Mouse (Mus musculus) heart, adult 2 months (tissue): ENCODE measurements around the gene Gm17469. TPM values are rescaled to one million over a fixed set of nuclear protein-coding genes. Genes with fewer than 3 reads are reported as not detected.
"Not testable (repeated sequence)": the region's sequence is repeated elsewhere in the genome, so short reads cannot be mapped to it uniquely, and the experiment has no call there.

ENCODE experiments used
- DNase-seq, 2 experiments: peaks; one replicate each; pipeline ENCODE4 v3.0.0; 2021
- H3K27ac ChIP-seq: fragments of 200-600 bp; 2 replicates; pipeline ENCODE4 v1.8.1; 2022
- H3K27me3 ChIP-seq: fragments of 200-500 bp; 2 replicates; pipeline ENCODE4 v1.6.1; 2012; ENCODE audit warnings: mild to moderate bottlenecking, low read length, inconsistent platforms, mixed read lengths; ENCODE audit not compliant: control insufficient read depth, insufficient read depth
- H3K36me3 ChIP-seq: fragments of 200-500 bp; 2 replicates; pipeline ENCODE4 v1.6.1; 2012; ENCODE audit warnings: low read length, inconsistent platforms; ENCODE audit not compliant: control insufficient read depth, insufficient read depth
- H3K4me1 ChIP-seq: fragments of 200-500 bp; 2 replicates; pipeline ENCODE4 v1.6.1; 2011; ENCODE audit warnings: low read length; ENCODE audit not compliant: control insufficient read depth, insufficient read depth
- H3K4me3 ChIP-seq: fragments of 200-600 bp; 2 replicates; pipeline ENCODE4 v1.8.1; 2022
- H3K79me2 ChIP-seq: fragments of 200-500 bp; replicated peaks from 2 replicates; pipeline ENCODE4 v1.6.1; 2012; ENCODE audit warnings: mild to moderate bottlenecking, inconsistent platforms, low read length, moderate library complexity, mixed read lengths; ENCODE audit not compliant: control insufficient read depth, insufficient read depth
- H3K9ac ChIP-seq: fragments of 200-500 bp; 2 replicates; pipeline ENCODE4 v1.6.1; 2012; ENCODE audit warnings: low read depth, mild to moderate bottlenecking, control low read depth, inconsistent platforms, low read length, mixed read lengths
- WGBS: fragments of 180-500 bp; shearing (Covaris S2); methylation state at CpG from one replicate; pipeline ENCODE4 v1.1.7; 2018; 5-methylcytosine and 5-hydroxymethylcytosine counted together
- intact Hi-C: fragments of 180-260 bp; cut with DNase I; formaldehyde crosslinking; loops from one replicate; pipeline ENCODE4 v1.15.1; 2025
- long read RNA-seq: library from polyadenylated mRNA; stranded (forward); transcript quantifications from one replicate; pipeline ENCODE4 v2.0.0, GENCODE M21; 2021
- polyA plus RNA-seq: library from polyadenylated mRNA; depleted of rRNA; stranded (reverse); fragments of >200 nt; gene quantifications from 2 replicates; pipeline ENCODE4 v1.2.3, GENCODE M21; 2012; rRNA removed
- total RNA-seq, 2 experiments: library from RNA; stranded (reverse); gene quantifications; 2 replicates each; pipeline ENCODE4 v1.2.3; 2021

Gm17469 gene
- not detected for total RNA-seq
- not detected in 2 replicates for polyA plus RNA-seq
- long read RNA-seq: 0 reads

DNA sequence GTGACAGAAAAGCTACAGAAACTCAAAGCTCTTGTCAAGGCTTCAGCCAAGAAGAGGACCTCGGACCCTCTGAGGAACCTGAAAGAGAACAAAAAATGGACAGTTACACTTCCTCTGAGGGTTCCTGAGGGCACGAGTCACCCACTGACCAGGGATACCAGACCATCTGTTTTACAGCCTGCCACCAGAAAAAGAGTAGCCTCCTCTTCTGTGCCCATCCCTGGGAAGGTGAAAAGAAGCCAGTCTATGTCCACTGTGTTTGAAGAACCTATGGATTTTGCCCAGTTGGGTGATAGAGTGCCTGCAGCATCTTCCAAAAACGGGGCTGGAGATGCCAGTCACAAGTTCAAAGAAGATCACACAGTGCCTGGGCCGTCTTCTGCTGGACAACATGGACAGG is at the start of gene Gm17469:
Gm17469 (plus strand) TSS at position 301 of the 400 bp plus-strand sequence.
- H3K27ac ChIP-seq, H3K4me1 ChIP-seq, H3K27me3 ChIP-seq, H3K79me2 ChIP-seq, DNase-seq, H3K9ac ChIP-seq, H3K4me3 ChIP-seq, H3K36me3 ChIP-seq, intact Hi-C loops: not testable (repeated sequence)
- no CpG with 5 or more reads among the region's 4 CpGs for WGBS

Other genes starting within 250 kb of the Gm17469 start
- not detected for gene Gm17584, start 129.3 kb upstream of the Gm17469 start, total RNA-seq
- not detected in 2 replicates for gene Gm17584, start 129.3 kb upstream of the Gm17469 start, polyA plus RNA-seq